Mouse (Mus musculus): ENCODE data around the gene Nynrin.

The Nynrin gene

DNA sequence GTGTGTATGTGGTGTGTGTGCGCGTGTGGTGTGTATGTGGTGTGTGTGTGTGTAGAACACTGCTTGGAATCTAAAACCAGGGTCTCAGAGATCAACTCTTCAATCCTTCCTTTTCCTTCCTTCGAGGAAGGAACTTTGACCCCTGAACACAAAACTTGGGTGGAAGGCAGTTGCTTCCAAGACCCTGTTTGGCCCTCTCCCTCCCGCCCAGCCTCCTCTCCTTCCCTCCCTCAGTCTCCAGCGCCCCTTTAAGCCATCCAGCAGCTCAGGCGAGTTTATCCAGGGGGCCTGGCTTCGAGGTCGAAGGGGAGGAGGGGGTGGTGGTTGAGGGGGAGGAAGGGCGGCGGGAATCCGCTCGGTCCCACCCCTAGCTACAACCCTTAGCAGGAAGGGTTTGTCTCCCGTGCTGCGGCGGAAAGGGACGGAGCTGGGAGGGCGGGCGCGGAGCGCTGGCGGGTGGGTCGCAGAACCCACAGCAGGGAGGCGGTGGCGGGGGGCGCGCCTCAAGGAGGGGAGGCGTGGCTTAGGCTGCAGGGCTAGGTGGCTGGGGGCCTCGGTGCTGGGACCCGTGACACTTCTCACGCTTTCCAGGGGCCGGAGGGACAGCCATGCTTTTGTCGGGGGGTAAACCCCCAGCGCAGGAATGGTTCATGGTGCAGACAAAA lies at the start of gene Nynrin:
Gene Nynrin (plus strand): TSS at position 390 of the 665 bp plus-strand sequence.
- peak; percentile 61 for DNase-seq (ENCODE audit: extremely low read depth, insufficient read length, low spot score)

DNA sequence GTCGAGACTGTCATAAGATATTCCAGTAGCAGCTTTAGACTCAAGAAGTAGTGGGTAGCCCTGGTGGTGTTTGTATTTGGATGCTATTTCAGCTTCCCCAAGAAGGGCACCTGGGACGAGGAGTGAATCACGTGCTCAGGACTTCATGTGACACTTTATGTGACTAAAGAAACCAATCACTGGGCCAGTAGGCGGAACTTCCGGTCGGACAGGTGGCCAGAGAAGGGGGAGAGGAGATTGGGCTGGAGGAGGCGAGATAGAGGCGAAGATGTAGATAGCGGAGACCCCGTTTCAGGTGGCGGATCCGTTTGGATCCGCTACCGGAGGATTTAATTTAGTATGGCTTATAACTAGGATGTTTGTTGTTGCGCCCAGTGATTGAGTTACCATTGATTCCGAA lies 38.9 kb upstream of the Nynrin start:
- no peak for DNase-seq (ENCODE audit: extremely low read depth, insufficient read length, low spot score)

DNA sequence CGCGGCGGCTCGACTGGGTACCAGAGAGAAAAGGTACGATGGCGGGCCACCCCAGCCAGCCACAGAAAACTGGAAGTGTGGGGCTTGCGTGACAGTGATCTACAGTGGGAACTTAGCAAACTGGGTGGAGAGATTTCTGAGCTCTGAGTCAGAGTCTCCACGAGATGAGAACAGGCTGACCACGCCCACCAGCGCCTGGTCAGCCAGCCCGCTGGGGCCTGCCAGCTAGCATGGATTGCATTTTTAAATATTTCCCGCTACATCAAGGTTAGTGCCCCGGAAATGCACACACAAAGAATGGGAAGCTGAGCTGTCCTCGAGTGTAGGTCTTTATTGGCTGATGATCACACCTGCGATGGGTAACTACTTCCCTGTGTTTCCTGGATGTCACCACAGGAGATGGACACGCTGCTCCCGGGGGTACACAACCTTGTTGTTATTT lies 38.5 kb upstream of the Nynrin start:
- peak; percentile 66 for DNase-seq (ENCODE audit: extremely low read depth, insufficient read length, low spot score)

DNA sequence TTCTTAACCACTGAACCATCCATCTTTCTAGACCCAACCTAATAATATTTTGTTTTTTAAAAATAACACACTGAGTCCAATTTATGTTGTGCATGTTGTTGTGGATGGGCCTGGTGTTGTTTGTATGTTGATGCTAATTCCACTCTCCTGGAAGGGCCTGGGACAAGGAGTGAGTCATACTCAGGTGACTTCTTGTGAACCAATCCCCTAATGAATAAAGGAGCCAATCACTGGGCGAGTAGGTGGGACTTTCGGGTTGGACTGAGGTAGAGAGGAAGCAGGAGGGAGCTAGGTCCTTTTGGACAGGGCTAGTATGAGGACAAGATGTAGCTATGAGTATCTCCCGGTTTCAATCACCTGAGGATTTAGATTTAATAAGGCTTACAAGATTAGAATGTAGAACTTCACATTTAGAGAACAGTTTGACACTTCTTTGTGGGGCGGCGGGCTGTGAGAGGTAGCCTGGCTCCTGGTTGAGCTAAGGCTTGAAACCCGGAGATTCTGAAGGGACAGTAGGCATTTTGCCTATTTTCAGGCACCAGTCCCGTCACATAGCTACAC lies 33.9 kb upstream of the Nynrin start:
- no peak for DNase-seq (ENCODE audit: extremely low read depth, insufficient read length, low spot score)

DNA sequence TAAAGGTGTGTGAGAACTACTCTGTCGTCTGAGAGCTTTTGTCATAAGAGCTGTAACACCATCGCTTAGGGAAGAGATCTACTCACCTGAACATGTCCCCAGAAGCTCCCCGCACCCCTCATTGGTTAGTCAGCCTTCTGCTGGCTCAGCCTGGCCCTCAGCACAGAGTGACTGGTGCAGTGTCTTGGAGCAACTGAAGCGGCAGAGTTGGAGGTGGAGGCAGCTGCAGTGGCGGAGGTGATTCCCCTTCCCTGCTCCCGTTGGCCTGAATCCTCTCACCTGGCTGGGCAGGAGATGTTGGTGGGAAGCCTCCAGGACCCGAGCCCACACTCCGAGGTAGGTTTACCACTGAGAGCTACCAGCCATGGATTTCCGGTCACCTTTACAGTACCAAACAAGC lies 33.2 kb upstream of the Nynrin start:
- no peak for DNase-seq (ENCODE audit: extremely low read depth, insufficient read length, low spot score)

DNA sequence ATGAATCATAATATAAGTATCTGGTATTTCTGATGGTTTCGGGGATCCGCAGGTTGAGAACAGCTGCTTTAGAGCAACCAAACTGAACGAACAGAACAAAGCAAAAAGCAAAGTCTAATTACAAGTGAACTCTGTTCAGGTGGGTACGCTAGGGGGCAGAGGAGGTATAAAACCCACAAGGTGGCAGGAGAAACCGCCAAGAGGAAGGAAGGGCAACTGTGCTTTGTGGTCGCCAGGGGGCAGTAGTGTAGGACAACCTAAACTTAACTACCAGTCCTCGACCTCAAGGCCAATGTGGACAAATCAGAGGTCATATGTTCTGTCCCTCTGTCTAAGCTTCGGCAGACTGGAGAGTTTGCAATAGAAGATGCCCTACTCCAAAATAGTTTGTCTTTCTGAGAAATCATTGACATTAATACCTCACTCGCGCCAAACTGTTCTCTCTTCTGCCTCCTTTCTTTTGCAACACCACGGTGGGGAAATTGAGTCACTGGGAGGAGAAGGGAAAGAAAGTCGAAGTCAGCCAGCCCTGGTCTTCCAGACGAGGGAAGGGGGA lies 31.3 kb upstream of the Nynrin start:
- DNase-seq (ENCODE audit: extremely low read depth, insufficient read length, low spot score): peak; percentile 60

DNA sequence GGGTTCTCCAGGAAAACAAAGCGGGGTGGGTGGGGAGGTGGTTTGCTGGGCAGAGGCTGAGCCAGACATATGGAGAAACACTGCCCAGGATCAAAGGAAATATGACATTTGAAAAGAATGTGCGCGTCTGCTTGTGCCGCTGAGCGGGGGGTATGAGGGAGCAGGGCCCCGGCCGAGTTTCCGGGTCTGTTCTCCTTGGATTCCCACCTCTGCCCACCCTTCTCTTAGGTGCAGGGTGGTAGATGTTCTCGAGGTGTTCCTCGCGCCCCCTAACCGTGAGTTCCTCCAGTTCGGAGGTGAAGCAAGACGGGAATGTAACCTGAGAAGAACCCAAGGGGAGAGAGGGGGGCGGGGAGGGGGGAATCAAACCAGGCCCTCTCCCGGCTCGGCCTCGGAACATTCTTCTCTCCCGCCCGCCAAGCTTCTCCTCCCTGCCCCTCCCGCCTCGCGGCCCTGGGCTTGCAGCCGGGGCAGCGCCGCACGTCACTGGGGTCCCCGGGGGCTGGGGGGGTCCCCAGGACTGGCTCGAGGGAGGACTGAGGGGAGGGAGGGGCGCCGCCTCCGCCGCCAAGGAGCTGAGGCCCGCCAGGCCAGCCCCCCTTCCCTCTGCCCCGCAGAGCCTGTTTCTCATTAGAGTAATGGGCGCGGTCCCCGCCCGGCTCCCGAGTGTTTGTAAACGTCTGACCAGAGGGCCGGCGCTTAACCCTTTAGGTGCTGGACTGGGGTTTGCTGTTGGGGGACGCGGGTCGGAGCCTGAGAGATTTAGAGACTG lies 30.6 kb upstream of the Nynrin start, which contains the start of gene Nfatc4:
Gene Nfatc4 (plus strand): TSS at position 154 of the 772 bp plus-strand sequence.
- peak; percentile 73 for DNase-seq (ENCODE audit: extremely low read depth, insufficient read length, low spot score)

DNA sequence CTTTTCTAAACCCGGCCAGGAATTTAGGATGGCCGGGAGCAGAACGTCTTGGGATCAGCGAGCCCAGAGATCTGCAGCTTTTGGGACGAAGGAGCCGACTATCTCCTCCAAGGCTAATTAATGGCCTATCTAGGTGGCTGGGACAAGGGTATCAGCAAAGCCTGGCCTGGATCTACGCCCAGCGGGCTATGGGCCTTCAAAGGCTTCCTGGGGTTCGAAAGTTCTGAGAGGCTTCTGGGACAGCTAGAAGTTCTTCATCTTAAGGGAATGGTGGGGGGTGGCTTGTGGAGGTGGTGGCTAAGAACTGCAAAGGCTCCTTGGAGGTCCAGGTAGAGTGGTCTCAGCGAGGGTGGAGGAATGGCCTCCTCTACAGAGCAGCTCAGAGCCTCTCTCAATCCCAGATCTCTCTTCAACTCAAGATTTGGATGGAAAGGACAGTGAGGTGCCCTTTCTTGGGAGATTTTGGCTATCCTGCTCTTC lies 29.8 kb upstream of the Nynrin start:
- no peak for DNase-seq (ENCODE audit: extremely low read depth, insufficient read length, low spot score)

DNA sequence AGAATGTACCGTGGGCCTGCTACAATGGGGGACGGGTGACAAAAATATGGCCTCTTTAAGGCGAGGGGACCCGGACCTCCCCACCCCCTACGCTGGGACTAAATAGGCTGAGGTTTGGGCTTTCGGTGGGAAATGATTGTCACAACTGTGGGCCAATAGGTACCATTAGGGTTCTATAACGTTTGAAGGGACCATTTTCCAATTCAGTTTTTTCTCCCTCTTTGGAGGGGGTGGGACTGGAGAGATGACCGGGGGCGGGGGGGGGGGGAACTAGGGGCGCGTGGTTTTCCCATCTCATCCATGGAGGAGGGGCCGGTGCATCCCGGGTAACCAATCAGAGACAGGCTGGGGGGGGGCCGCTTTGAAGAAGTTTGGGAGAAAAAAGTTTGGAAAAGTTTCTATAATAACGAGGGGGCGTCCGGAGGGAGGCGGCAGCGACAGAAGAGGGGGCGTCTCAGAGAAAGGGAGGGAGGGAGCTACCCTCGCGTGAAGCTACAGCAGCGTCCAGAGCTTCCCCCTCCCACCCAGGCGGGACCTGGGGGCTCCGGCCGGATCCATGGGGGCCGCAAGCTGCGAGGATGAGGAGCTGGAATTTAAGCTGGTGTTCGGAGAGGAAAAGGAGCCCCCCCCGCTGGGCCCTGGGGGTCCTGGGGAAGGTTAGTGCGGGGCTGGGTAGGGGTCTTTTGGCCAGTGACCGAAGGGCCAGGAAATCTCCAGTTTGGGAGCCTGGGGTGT lies 29.2 kb upstream of the Nynrin start:
- DNase-seq (ENCODE audit: extremely low read depth, insufficient read length, low spot score): no peak

DNA sequence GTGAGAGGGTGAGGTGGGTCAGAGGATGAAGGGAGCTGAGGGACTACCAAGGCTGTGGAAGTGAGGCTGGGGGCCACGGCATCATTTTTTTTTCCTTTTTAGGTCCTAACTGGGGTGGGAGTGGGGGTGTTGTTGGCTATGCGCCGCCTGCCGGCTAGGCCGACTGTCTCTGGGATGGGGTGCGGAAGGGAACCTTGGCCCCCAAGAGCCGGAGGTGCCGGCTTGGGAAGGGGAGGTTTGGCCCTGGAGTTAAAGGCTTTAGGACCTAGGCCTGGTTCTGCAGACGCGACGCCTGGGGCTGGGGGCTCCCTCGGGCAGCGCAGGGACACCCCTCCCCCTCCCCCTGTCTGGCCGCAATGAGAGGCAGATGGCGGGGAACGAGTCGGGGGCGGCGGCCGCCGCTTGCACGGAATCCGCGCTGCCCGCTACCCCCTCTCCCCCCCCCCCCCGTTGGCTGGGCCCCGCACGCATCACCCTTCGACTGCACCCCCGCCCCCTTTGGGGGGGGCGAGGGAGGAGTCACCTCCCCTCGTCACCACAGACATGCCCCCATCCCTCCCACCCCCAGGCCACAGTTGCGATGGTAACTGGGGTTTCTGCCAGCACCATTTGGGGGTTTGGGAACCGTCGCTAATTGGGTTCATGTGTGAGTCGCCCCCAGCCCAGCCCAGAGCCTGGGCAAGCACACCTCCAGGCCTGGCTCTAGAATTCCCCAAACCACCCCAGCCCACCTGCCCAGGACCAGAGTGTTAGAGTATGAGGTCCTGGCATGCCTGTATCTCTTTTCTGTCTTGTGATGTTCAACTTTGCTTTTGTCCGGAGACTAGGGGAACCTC lies 28.4 kb upstream of the Nynrin start:
- no peak for DNase-seq (ENCODE audit: extremely low read depth, insufficient read length, low spot score)

DNA sequence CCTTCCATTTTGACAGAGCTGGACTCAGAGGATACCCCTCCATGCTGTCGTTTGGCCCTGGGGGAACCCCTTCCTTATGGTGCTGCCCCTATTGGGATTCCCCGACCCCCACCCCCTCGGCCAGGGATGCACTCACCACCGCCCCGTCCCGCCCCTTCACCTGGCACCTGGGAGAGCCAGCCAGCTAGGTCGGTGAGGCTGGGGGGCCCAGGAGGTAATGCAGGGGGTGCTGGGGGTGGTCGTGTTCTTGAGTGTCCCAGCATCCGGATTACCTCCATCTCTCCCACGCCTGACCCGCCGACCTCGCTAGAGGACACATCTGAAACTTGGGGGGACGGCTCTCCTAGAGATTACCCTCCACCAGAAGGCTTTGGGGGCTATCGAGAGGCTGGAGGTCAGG lies 27.7 kb upstream of the Nynrin start:
- no peak for DNase-seq (ENCODE audit: extremely low read depth, insufficient read length, low spot score)

DNA sequence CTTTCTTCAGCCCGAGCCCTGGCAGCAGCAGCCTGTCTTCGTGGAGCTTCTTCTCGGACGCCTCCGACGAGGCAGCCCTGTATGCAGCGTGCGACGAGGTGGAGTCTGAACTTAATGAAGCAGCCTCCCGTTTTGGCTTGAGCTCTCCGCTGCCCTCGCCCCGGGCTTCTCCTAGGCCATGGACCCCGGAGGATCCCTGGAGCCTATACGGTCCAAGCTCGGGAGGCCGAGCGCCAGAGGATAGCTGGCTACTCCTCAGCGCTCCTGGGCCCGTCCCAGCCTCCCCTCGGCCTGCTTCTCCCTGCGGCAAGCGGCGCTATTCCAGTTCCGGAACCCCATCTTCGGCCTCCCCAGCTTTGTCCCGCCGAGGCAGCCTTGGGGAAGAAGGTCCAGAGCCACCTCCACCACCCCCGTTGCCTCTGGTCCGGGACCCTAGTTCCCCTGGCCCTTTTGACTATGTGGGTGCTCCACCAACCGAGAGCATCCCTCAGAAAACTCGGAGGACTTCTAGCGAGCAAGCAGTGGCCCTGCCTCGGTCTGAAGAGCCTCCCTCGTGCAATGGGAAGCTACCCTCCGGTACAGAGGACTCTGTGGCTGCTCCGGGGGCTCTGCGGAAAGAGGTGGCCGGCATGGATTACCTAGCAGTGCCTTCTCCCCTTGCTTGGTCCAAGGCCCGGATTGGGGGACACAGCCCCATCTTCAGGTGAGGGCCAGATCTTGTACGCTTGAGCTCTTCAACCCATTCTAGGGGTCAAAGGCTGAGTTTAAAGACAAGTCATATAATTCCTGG lies 27.1 kb upstream of the Nynrin start:
- no peak for DNase-seq (ENCODE audit: extremely low read depth, insufficient read length, low spot score)

DNA sequence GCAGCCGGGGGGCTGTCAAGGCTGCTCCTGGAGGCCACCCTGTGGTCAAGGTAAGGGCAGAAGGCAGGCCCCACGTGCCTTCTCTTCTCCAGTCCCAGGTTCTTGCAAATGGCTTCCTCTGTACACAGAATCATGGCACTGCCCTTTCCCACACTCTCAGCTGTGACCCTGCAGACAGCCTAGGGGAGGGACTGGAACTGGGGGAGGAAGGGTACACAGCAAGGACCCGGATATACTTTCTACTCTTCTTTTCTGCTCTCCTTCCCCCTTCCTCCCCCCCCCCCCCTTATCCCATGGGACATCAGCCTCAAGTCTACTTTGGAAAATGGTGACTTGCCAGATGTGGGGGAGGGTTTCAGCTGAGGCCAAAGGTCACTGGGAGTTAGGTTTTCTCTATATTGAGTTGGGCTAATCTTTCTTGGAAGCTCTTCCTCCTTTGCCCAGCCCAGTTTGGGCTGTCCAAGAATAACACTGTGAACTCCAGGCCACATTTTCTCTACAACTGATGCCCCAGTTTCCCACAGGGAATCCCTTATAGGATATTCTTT lies 25.0 kb upstream of the Nynrin start:
- DNase-seq (ENCODE audit: extremely low read depth, insufficient read length, low spot score): no peak

DNA sequence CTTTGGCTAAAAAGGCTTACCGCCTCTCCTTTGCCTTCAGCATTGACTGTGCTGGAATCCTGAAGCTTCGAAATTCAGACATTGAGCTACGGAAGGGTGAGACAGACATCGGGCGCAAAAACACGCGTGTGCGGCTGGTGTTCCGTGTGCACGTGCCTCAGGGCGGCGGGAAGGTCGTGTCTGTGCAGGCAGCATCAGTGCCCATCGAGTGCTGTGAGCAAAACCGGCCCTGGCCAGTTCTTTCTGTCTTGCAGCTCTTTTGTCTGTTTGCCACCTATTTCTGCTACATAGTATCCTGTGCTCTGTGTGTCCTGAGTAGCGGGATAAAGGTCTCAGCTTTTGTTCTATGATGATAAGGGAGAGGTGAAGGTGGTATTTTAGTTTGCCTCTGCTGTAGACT lies 24.0 kb upstream of the Nynrin start:
- no peak for DNase-seq (ENCODE audit: extremely low read depth, insufficient read length, low spot score)

DNA sequence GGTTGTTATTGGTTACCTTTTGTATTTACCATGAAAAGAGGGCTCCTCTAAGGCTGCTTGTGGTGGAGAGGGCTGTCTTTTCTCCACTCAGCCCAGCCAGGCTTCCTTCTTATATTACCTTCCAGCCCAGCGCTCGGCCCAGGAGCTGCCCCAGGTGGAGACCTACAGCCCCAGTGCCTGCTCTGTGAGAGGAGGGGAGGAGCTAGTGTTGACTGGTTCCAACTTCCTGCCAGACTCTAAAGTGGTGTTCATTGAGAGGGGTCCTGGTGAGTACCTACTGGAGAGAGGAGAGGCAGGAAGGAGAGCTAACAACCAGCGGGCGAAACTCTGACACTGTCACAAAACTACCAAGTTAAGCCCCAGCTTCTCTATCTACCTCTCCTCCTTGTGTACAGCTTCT lies 23.5 kb upstream of the Nynrin start:
- DNase-seq (ENCODE audit: extremely low read depth, insufficient read length, low spot score): no peak

DNA sequence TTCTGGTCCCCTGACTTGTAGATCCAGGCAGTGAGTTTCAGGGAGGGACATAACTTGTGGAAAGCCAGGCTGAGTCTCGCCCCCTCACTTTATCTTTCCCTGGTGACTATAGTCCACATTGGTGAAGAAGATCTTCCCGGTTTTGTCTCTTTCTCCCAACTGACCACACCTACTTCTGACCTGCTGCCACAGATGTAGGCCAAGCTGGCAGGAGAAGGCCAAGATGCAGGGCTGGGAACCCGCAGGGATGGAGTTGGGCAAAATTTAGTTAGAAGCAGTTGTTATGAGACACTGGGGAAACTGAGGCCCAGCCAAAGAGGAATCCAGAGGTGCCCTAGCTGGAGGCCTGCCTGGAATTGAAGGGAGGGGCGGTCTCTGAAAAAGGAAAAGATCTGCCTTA lies 20.7 kb upstream of the Nynrin start:
- no peak for DNase-seq (ENCODE audit: extremely low read depth, insufficient read length, low spot score)

DNA sequence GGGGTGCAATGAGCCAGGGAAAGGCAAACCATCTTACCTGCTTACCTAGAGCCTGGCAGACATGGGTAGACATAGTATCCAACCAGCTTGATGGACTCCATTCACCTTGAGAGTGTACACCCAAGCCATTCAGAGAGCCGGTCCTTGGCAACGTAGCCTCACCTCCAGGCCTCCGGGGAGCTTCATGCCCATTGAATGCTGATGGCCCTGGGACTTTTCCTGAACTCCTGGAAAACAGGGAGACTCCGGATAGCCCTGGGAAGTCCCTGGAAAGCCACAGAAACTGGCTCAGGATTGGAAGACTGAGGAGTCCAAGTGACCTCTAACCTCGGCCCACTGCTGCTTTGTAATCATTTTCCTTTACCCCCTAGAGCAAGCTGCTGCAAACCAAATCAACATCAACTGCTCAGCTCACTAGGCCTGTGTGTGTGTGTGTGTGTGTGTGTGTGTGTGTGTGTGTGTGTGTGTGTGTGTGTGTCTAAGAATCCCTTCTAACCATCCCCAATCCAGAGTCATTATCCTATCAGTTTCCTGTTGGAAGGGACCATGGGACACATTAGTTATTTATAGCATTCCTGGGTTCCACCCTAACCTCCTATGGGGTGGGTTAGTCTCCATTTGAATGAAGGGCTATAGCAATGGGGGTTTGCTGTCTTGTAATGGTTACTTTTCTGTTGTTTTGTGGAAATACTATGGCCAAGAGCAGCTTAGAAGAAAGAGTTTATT lies 18.8 kb upstream of the Nynrin start:
- DNase-seq (ENCODE audit: extremely low read depth, insufficient read length, low spot score): no peak

DNA sequence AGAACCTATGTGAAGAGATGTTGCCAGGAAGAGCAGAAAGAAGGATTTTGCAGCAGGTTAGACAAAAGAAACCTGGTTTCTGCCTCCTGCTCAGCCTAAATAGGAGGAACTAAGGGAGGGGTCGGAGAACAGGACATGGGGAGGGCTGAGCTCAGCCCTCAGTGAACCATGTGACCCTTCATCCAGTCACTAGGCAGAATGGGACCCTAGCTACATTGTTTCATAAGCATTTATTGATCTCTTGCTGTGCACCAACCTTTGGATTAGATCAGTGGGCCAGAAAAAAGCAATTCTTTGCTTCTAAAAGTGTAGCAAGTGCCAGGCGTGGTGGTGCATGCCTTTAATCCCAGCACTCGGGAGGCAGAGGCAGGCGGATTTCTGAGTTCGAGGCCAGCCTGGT lies 15.5 kb upstream of the Nynrin start:
- DNase-seq (ENCODE audit: extremely low read depth, insufficient read length, low spot score): no peak
